Mouse (Mus musculus) midbrain, postnatal 0 days (tissue): ENCODE measurements at regions not wholly inside any gene's neighbourhood (a gene's known extent, or its start where the extent isn't known, plus 50 kb on each side); places are given as distances from the start of the nearest gene placed in this dataset.
A peak's percentile ranks its signal among the peaks of the same experiment; 100 is the strongest.

Experiments
- ATAC-seq: fragments of 200-750 bp; cut with Nextera tagmentation; 2 replicates; pipeline ENCODE4 v1.8.0; 2017; ENCODE audit warnings: moderate number of reproducible peaks, mild to moderate bottlenecking, moderate TSS enrichment, moderate library complexity; ENCODE audit not compliant: low FRiP score
- DNase-seq: peaks from one replicate; pipeline ENCODE4 v3.0.0-alpha.2; 2015; ENCODE audit warnings: low spot score
- H3K27ac ChIP-seq: fragments of 300-500 bp; sonication (generic); 2 replicates; pipeline ENCODE4 v1.5.1; 2014; ENCODE audit warnings: low read depth, mild to moderate bottlenecking, low read length, mixed read lengths
- H3K27me3 ChIP-seq: fragments of 300-500 bp; sonication (generic); 2 replicates; pipeline ENCODE4 v1.6.1; 2014; ENCODE audit warnings: low read length, control low read depth, mixed read lengths; ENCODE audit not compliant: insufficient read depth
- H3K36me3 ChIP-seq: fragments of 300-500 bp; sonication (generic); 2 replicates; pipeline ENCODE4 v1.6.1; 2014; ENCODE audit warnings: low read length, control low read depth, mixed read lengths; ENCODE audit not compliant: insufficient read depth
- H3K4me1 ChIP-seq: fragments of 300-500 bp; sonication (generic); 2 replicates; pipeline ENCODE4 v1.6.1; 2014; ENCODE audit warnings: mild to moderate bottlenecking, control low read depth, antibody characterized with exemption, low read length, mixed read lengths; ENCODE audit not compliant: insufficient read depth
- H3K4me2 ChIP-seq: fragments of 300-500 bp; sonication (generic); 2 replicates; pipeline ENCODE4 v1.6.1; 2014; ENCODE audit warnings: low read depth, mild to moderate bottlenecking, low read length, mixed read lengths; ENCODE audit not compliant: poor library complexity, severe bottlenecking
- H3K4me3 ChIP-seq: fragments of 300-500 bp; sonication (generic); 2 replicates; pipeline ENCODE4 v1.5.1; 2014; ENCODE audit warnings: low read depth, mild to moderate bottlenecking, low read length, moderate library complexity
- H3K9ac ChIP-seq: fragments of 300-500 bp; sonication (generic); replicated peaks from 2 replicates; pipeline ENCODE4 v1.6.1; 2014; ENCODE audit warnings: mild to moderate bottlenecking, low read length, moderate library complexity, mixed read lengths; ENCODE audit not compliant: poor library complexity, severe bottlenecking
- H3K9me3 ChIP-seq: fragments of 300-500 bp; sonication (generic); 2 replicates; pipeline ENCODE4 v1.6.1; 2016; ENCODE audit warnings: low read length, control low read depth
- CTCF ChIP-seq: IDR thresholded peaks from 2 replicates; pipeline ENCODE4 v1.5.1; 2016; ENCODE audit warnings: antibody characterized with exemption, mild to moderate bottlenecking
- WGBS: fragments of 180-500 bp; shearing (Covaris S2); extraction: QIAGEN DNeasy Blood & Tissue Kit; methylation state at CpG from one replicate; pipeline ENCODE4 v1.1.7; 2014; 5-methylcytosine and 5-hydroxymethylcytosine counted together

DNA sequence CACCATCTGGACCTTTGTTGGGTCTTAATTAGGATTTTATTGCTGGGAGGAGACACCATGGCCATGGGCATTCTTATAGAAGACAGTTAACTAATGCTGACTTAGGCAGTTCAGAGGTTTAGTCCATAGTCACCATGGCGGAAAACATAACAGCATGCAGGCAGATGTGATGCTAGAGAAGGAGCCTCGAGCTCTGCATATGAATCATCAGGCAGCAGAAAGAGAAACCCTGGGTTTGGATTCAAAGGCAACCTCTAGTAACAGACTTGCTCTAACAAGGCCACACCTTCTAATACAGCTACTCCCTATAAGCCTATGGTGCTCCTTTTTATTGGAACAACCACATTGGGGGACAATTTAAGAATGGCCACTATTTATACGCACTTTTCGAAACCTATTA, 141.7 kb upstream of the Slco3a1 start:
- Histone ChIP-seq H3K36me3 (no peaks in the 10 kb centered on the region), H3K27me3 (no peaks in the 10 kb centered on the region), H3K9me3 (no peaks in the 10 kb centered on the region), H3K9ac (no peak overlapping the region), H3K4me2 (no peak overlapping the region), H3K4me1 (no peaks in the 10 kb centered on the region; the same call in 1 of the 2 replicates), H3K27ac (no peak overlapping the region), H3K4me3 (no peak overlapping the region)
- no peak for TF ChIP-seq CTCF
- no peak for ATAC-seq
- 86% methylated on average over 4 of the region's 4 CpGs for WGBS
- DNase-seq, result no peak

DNA sequence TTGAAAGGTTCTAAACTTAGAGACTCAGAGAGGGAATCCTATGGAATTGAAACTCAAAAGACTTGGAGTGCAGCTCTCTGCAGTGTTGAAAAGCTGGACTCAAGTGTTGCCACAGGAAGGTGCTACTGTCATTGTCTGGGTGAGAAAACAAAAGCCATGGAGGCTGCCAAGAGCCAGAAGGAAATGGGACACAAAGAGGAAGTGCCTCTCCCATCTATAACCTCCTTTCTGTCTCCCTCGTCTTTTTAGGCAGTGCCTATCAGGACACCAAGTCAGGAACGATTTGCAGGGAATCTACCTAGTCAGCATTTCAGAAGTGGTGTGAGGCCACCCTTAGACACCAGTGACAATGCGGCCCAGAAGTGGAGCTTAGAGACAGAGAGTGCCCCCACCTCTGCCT, 138.5 kb upstream of the Slco3a1 start:
- WGBS, result 80% methylated on average over 3 of the region's 3 CpGs
- Histone ChIP-seq H3K9me3 (no peaks in the 10 kb centered on the region), H3K4me1 (no peaks in the 10 kb centered on the region; the same call in 1 of the 2 replicates), H3K36me3 (no peaks in the 10 kb centered on the region), H3K27me3 (no peaks in the 10 kb centered on the region), H3K4me3 (no peak overlapping the region), H3K4me2 (no peak overlapping the region), H3K27ac (no peak overlapping the region), H3K9ac (no peak overlapping the region)
- no peak for TF ChIP-seq CTCF
- DNase-seq, result no peak
- no peak for ATAC-seq

DNA sequence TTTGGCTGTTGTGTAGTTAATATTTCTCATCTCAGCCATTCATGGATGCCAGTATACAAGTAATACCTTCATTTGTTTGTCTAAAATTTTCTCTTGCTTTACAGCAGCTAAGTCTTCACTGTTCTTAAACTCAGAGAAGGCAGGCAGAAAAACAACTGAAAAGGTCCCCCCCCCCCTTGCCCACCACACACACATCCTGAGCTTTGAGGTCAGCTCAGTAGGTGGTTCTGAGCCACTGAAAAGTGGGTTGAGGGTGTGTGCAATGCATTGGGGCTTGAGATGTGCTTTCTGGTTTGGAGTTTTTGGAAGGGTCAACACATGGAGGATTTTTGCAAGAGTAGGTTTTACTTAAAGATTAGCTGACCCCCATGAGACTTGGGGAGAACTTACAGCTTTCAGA, 136.1 kb upstream of the Slco3a1 start:
- ATAC-seq, result no peak
- H3K27ac ChIP-seq, result no peak overlapping the region
- DNase-seq, result no peak
- no peaks in the 10 kb centered on the region for H3K36me3 ChIP-seq
- no peak overlapping the region for H3K9ac ChIP-seq
- H3K9me3 ChIP-seq, result no peaks in the 10 kb centered on the region
- H3K4me2 ChIP-seq, result no peak overlapping the region
- TF ChIP-seq CTCF, result no peak
- no peak overlapping the region for H3K4me3 ChIP-seq
- no peaks in the 10 kb centered on the region for H3K27me3 ChIP-seq
- no peaks in the 10 kb centered on the region; the same call in 1 of the 2 replicates for H3K4me1 ChIP-seq

- no peak for ATAC-seq
- Histone ChIP-seq H3K27me3 (no peaks in the 10 kb centered on the region), H3K27ac (no peak overlapping the region), H3K4me3 (no peak overlapping the region), H3K4me2 (no peak overlapping the region), H3K4me1 (no peaks in the 10 kb centered on the region; the same call in 1 of the 2 replicates), H3K36me3 (no peaks in the 10 kb centered on the region), H3K9me3 (no peaks in the 10 kb centered on the region), H3K9ac (no peak overlapping the region)
- DNase-seq, result peak; percentile 66
- no peak for TF ChIP-seq CTCF
- 76% methylated on average over 7 of the region's 7 CpGs for WGBS
These were observed 133.6 kb upstream of the Slco3a1 start for GRCm38 (mm10) chr7:74688116-74688702.

GRCm38 (mm10) chr7:74687303-74688115, 132.9 kb upstream of the Slco3a1 start:
- Histone ChIP-seq H3K27me3 (no peaks in the 10 kb centered on the region), H3K4me2 (no peak overlapping the region)

GRCm38 (mm10) chr7:74683979-74684378, 129.4 kb upstream of the Slco3a1 start:
- Histone ChIP-seq H3K4me3 (no peak overlapping the region), H3K4me1 (no peaks in the 10 kb centered on the region), H3K4me2 (no peak overlapping the region), H3K9me3 (no peaks in the 10 kb centered on the region), H3K27me3 (no peaks in the 10 kb centered on the region), H3K36me3 (no peaks in the 10 kb centered on the region), H3K27ac (no peak overlapping the region), H3K9ac (no peak overlapping the region)
- no peak for TF ChIP-seq CTCF
- DNase-seq (no peak), ATAC-seq (no peak)
- 73% methylated on average over 2 of the region's 2 CpGs for WGBS

More at GRCm38 (mm10) chr7:74687303-74688115, 132.9 kb upstream of the Slco3a1 start:
- WGBS, result 47% methylated on average over 13 of the region's 13 CpGs
- no peak overlapping the region for H3K4me3 ChIP-seq
- ATAC-seq (no peak), DNase-seq (no peak)
- no peak for TF ChIP-seq CTCF
- H3K4me1 ChIP-seq, result no peaks in the 10 kb centered on the region
- H3K9me3 ChIP-seq, result no peaks in the 10 kb centered on the region
- H3K27ac ChIP-seq, result no peak overlapping the region
- H3K36me3 ChIP-seq, result no peaks in the 10 kb centered on the region
- H3K9ac ChIP-seq, result no peak overlapping the region
